Mouse (Mus musculus): ENCODE measurements around the gene Krba1.

GRCm38 (mm10) chr6:48452151-48452550 is 56.8 kb downstream of the Krba1 start:
- TF ChIP-seq CTCF (IDR thresholded peaks at IDR 0.05; ENCODE audit: low read depth) (no peak), EP300 (IDR thresholded peaks at IDR 0.05; ENCODE audit: low read depth) (no peak)
